Mouse (Mus musculus) heart, embryonic 16.5 days (tissue): ENCODE data around the gene Adipoq. TPM values are rescaled to one million over a fixed set of nuclear protein-coding genes. Genes with fewer than 3 reads are reported as not detected.
A peak's percentile ranks its signal among the peaks of the same experiment; 100 is the strongest.
"Not testable (repeated sequence)": the region's sequence is repeated elsewhere in the genome, so short reads cannot be mapped to it uniquely, and the experiment has no call there.

ENCODE experiments used
- ATAC-seq: fragments of 200-750 bp; cut with Nextera tagmentation; replicated peaks from 2 replicates; pipeline ENCODE4 v1.8.0; 2017; ENCODE audit warnings: moderate number of reproducible peaks; ENCODE audit not compliant: insufficient read depth, low FRiP score; ENCODE audit errors: extremely low read depth
- H3K27ac ChIP-seq: fragments of 300-500 bp; sonication (generic); 2 replicates; pipeline ENCODE4 v1.5.1; 2014; ENCODE audit warnings: mild to moderate bottlenecking, low read length, control low read depth, moderate library complexity
- H3K27me3 ChIP-seq: fragments of 300-500 bp; sonication (generic); 2 replicates; pipeline ENCODE4 v1.6.1; 2014; ENCODE audit warnings: low read length, mixed read lengths; ENCODE audit not compliant: control insufficient read depth, insufficient read depth
- H3K36me3 ChIP-seq: fragments of 300-500 bp; sonication (generic); 2 replicates; pipeline ENCODE4 v1.6.1; 2014; ENCODE audit not compliant: control insufficient read depth, insufficient read depth
- H3K4me1 ChIP-seq: fragments of 300-500 bp; sonication (generic); 2 replicates; pipeline ENCODE4 v1.6.1; 2014; ENCODE audit warnings: low read length, mixed read lengths; ENCODE audit not compliant: control insufficient read depth, insufficient read depth
- H3K4me2 ChIP-seq: fragments of 300-500 bp; sonication (generic); 2 replicates; pipeline ENCODE4 v1.6.1; 2014; ENCODE audit warnings: low read depth, mild to moderate bottlenecking, control low read depth, low read length
- H3K4me3 ChIP-seq: fragments of 300-500 bp; sonication (generic); 2 replicates; pipeline ENCODE4 v1.5.1; 2014; ENCODE audit warnings: mild to moderate bottlenecking, control low read depth, low read length
- H3K9ac ChIP-seq: fragments of 300-500 bp; sonication (generic); 2 replicates; pipeline ENCODE4 v1.6.1; 2014; ENCODE audit warnings: low read length, control low read depth
- H3K9me3 ChIP-seq: fragments of 300-500 bp; sonication (generic); replicated peaks from 2 replicates; pipeline ENCODE4 v1.6.1; 2016; ENCODE audit warnings: low read length; ENCODE audit not compliant: control insufficient read depth
- WGBS: fragments of 180-500 bp; shearing (Covaris S2); extraction: QIAGEN DNeasy Blood & Tissue Kit; methylation state at CpG from one replicate; pipeline ENCODE4 v1.1.7; 2014; 5-methylcytosine and 5-hydroxymethylcytosine counted together
- polyA plus RNA-seq: library from polyadenylated mRNA; unstranded; fragments of >200 nt; fragmentation: Nextera tagmentation; extraction: Ambion mirVana; gene quantifications from 2 replicates; pipeline ENCODE4 v1.2.1, GENCODE M21; 2015

The Adipoq gene
- polyA plus RNA-seq, 1 experiment from 2014 or later: not detected

DNA sequence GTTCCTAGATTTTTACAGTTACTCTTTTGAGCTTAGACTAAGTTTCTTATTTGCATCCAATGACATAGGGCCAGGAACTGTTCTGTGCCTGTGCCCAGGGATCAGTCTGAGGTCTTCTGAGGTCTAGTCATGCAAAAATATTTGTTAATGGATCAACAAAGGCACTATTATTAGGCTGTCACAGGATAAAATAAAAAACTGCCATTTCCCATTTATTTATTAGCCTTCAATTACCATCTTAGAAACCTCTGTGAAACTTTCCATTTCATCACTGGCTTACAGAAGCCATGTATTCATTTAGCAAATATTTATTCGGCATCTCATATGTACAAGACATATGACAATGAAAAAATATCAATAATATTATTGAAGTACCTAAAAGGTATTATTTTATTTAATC is 20.3 kb downstream of the Adipoq start:
- WGBS: 85% methylated on average over 1 of the region's 1 CpGs
- no peak overlapping the region for H3K4me3 ChIP-seq
- H3K4me2 ChIP-seq: no peak overlapping the region
- no peak overlapping the region for H3K9ac ChIP-seq
- H3K4me1 ChIP-seq: no peaks in the 10 kb centered on the region
- no peaks in the 10 kb centered on the region for H3K9me3 ChIP-seq
- ATAC-seq: no peak
- H3K36me3 ChIP-seq: no peaks in the 10 kb centered on the region
- H3K27me3 ChIP-seq: no peaks in the 10 kb centered on the region
- peak overlapping the region; percentile 8 for H3K27ac ChIP-seq

DNA sequence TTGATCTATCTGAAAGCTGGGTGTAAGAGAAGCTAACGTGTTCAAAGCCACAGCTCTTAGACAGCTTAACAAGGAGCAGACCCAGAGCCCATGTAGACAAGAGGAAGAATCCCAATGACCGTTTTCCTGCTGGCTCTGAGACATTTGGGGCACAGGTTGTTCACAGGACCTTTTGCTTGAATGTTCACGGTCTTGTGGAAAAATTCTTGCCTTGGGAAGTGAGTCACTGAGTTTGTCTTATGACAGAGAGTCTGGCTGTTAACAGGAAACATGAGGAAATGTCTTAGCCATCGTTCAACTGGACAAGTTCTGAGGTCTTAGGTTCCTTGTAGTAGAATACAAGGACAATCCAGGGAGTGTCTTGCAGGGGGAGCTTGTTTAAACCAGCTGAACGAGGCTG is 20.7 kb downstream of the Adipoq start:
- Histone ChIP-seq H3K27ac (no peak overlapping the region), H3K9ac (no peak overlapping the region), H3K27me3 (no peaks in the 10 kb centered on the region), H3K36me3 (no peaks in the 10 kb centered on the region), H3K4me1 (no peaks in the 10 kb centered on the region), H3K9me3 (no peaks in the 10 kb centered on the region), H3K4me2 (no peak overlapping the region), H3K4me3 (no peak overlapping the region)
- ATAC-seq: no peak
- 47% methylated on average over 5 of the region's 5 CpGs for WGBS

DNA sequence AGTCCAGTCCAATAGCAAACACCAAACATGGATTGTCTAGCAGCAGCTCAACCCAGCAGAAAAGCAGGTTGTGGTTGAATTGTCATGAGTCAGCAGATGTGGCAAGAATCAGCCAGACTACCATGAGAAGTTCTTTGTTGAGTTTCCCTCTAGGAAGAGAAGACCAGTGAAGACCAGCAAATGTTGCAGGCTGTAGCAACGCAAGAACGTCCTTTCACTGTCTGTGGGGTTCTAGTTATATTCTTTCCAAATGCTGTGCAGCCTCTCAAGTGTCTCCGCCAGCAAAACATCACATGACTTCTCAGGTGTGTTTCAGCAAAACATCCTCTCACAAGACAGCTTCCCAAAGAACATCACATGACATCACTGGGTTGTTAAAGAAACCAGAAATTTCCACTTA is 24.5 kb downstream of the Adipoq start:
- Histone ChIP-seq H3K4me2 (no peak overlapping the region), H3K27me3 (no peaks in the 10 kb centered on the region), H3K4me1 (no peaks in the 10 kb centered on the region), H3K9ac (no peak overlapping the region), H3K9me3 (peaks cover 4% of the 10 kb centered on the region), H3K4me3 (no peak overlapping the region), H3K27ac (no peak overlapping the region), H3K36me3 (no peaks in the 10 kb centered on the region)
- ATAC-seq: no peak
- 81% methylated on average over 3 of the region's 3 CpGs for WGBS

DNA sequence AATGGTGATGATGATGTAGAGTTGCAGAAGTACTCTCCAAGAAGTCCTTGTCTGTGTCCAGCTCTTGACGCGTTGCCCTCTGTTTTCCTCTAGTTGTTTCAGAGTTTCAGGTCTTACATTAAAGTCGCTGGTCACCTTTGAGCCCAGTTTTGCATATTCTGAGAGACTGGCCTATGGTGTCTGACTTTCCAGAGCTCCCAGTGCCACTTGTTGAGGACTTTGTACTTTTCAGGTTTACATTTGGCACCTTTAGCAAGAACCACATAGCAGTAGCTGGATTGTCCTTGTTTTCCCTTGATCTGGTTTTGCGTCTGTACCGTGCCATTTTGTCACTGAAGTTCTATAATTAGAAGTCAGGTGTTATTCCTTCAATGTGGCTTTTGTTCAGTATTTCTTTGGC is 27.6 kb downstream of the Adipoq start:
- no peaks in the 10 kb centered on the region for H3K27me3 ChIP-seq
- no peak overlapping the region for H3K4me3 ChIP-seq
- no peaks in the 10 kb centered on the region for H3K4me1 ChIP-seq
- no peak overlapping the region for H3K4me2 ChIP-seq
- 89% methylated on average over 5 of the region's 5 CpGs for WGBS
- ATAC-seq: no peak
- no peaks in the 10 kb centered on the region for H3K36me3 ChIP-seq
- no peak overlapping the region for H3K9ac ChIP-seq
- H3K9me3 ChIP-seq: peaks cover 4% of the 10 kb centered on the region
- H3K27ac ChIP-seq: no peak overlapping the region

DNA sequence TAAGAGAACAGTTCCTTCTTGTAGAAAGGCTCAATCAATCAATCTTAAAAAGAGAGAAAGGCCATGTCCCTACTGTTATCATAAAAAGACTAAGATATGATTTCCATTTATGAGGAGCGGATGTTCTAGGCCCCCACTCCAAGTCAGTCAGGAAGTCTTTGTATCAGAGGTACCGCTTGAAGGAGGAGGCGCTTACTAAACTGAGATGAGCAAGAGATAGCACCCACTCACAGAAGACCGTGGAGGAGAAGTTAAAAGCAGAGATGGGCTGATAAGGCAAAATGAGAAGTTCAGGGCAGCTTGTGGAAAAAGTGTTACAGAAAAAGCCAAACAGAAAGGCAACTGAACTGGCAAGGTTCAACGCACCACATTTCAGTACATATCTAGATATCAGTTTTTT is 28.5 kb downstream of the Adipoq start:
- H3K4me2 ChIP-seq: no peak overlapping the region
- H3K36me3 ChIP-seq: no peaks in the 10 kb centered on the region
- H3K4me1 ChIP-seq: no peaks in the 10 kb centered on the region
- H3K4me3 ChIP-seq: no peak overlapping the region
- peaks cover 4% of the 10 kb centered on the region for H3K9me3 ChIP-seq
- no peak overlapping the region for H3K27ac ChIP-seq
- ATAC-seq: no peak; the same call in 1 of the 2 replicates
- H3K27me3 ChIP-seq: no peaks in the 10 kb centered on the region
- no peak overlapping the region for H3K9ac ChIP-seq
- 64% methylated on average over 5 of the region's 5 CpGs for WGBS

DNA sequence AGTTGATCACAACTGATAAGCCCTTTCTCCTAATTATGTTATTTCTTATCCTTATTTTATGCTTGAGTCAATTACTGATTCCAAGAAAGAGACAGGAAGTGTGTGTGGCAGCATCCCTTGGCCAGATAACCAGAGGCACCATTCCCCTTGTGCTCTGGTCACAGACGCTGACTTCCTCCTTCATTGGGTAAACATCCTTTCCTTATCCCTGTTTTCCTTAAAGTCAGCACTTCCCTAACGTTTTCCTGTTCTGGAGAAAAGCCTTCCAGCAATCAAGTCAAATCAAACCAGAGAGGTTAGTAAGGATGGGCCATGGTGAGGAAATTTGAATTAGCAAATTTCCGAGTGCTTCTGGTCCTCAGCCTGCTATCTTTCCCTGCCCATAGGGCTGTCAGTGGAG is 29.6 kb downstream of the Adipoq start:
- ATAC-seq: no peak
- H3K36me3 ChIP-seq: no peaks in the 10 kb centered on the region
- H3K4me2 ChIP-seq: no peak overlapping the region
- peaks cover 4% of the 10 kb centered on the region for H3K9me3 ChIP-seq
- no peak overlapping the region for H3K4me3 ChIP-seq
- H3K9ac ChIP-seq: no peak overlapping the region
- WGBS: 42% methylated on average over 3 of the region's 3 CpGs
- no peaks in the 10 kb centered on the region for H3K27me3 ChIP-seq
- H3K4me1 ChIP-seq: no peaks in the 10 kb centered on the region
- no peak overlapping the region; the same call in 1 of the 2 replicates for H3K27ac ChIP-seq

DNA sequence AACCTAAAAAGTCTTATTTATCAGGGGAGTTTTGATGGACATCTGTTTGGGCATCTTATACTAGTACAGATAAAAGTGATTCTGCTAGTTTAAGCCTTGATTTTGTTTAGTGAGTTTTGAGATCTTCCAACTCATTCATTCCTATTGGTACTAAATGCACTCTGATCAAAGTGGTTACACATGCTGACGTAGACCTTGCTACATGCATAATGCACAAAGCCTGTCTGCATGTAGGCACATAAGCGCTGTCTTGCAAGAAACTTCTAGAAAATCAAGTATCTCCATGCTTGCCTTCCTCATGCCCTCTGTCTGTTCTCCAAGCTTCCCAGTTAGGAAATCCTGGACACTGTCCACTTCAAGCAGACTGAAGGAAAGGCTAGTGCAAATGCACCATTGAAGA is 31.5 kb downstream of the Adipoq start:
- Histone ChIP-seq H3K9ac (no peak overlapping the region), H3K9me3 (peaks cover 1% of the 10 kb centered on the region; the same call in 1 of the 2 replicates), H3K4me1 (0 out of 2 replicates have a peak, but pooled peaks cover 2% of the 10 kb centered on the region), H3K27me3 (no peaks in the 10 kb centered on the region), H3K4me2 (no peak overlapping the region), H3K4me3 (no peak overlapping the region), H3K27ac (no peak overlapping the region), H3K36me3 (no peaks in the 10 kb centered on the region)
- no peak for ATAC-seq
- 95% methylated on average over 2 of the region's 2 CpGs for WGBS

DNA sequence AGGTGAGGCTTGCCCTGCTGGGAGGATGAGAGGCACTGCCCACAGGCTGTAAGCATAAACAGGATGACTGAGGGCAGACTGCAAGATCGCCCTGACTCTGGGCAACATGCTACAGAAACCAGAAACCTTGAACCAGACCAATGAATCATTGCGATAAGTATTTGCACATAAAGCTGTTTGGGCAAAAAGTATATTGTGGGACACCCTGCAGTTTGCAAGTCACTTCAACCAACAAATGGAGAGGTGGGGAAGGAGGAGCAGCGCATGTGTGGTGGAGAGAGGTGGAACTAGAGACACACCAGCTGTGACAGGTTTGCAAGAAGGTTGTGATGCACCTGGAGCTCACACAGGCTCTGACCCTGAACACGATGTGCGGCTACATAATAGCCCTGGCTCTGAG is 32.5 kb downstream of the Adipoq start:
- Histone ChIP-seq H3K27ac (no peak overlapping the region), H3K36me3 (no peaks in the 10 kb centered on the region), H3K9ac (no peak overlapping the region), H3K4me3 (no peak overlapping the region), H3K4me2 (no peak overlapping the region), H3K4me1 (0 out of 2 replicates have a peak, but pooled peaks cover 2% of the 10 kb centered on the region), H3K27me3 (no peaks in the 10 kb centered on the region), H3K9me3 (no peaks in the 10 kb centered on the region)
- no peak for ATAC-seq
- whole genome bisulfite sequencing: 91% methylated on average over 5 of the region's 5 CpGs

DNA sequence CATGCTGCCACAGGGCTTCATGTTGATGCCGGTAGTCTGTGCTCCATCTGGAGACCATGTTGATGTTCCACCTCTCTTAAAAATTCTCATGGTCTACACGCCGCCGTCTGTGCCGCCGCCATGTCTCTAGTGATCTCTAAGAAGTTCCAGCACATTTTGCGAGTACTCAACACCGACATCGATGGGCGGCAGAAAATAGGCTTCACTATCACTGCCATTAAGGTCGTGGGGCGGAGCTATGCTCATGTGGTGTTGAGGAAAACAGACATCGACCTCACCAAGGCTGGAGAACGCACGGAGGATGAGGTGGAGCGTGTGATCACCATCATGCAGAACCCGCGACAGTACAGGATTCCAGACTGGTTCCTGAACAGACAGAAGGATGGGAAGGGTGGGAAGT is 33.1 kb downstream of the Adipoq start:
- H3K4me2 ChIP-seq, H3K9ac ChIP-seq, H3K27ac ChIP-seq, H3K27me3 ChIP-seq, H3K36me3 ChIP-seq, H3K4me1 ChIP-seq, H3K9me3 ChIP-seq, H3K4me3 ChIP-seq, ATAC-seq: not testable (repeated sequence)
- WGBS: 89% methylated on average over 18 of the region's 18 CpGs

DNA sequence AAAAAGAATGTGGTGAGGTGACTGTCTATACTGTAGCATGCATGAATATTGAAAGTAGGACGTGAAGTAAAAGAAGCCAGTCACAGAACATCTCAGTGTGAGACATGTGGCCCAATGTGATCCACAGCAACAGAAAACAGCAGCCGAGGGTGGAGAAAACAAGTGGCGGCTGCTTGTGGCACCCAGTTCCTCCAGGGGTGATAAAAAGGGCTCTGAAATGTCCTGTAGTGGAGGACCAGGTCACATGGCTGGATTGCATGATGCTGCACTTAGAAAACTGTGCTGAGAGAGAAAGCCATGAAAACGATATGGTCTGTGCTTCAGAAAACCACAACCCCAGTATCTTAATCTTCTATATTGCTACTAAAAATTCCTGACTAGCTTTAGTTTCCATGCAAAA is 34.7 kb downstream of the Adipoq start:
- no peaks in the 10 kb centered on the region for H3K9me3 ChIP-seq
- no peak overlapping the region for H3K4me3 ChIP-seq
- no peak overlapping the region for H3K4me2 ChIP-seq
- H3K36me3 ChIP-seq: no peaks in the 10 kb centered on the region
- H3K27ac ChIP-seq: no peak overlapping the region
- no peaks in the 10 kb centered on the region for H3K27me3 ChIP-seq
- 52% methylated on average over 4 of the region's 4 CpGs for WGBS
- ATAC-seq: no peak
- H3K9ac ChIP-seq: no peak overlapping the region
- 0 out of 2 replicates have a peak, but pooled peaks cover 2% of the 10 kb centered on the region for H3K4me1 ChIP-seq
